ENCODE assay signal across 8 mouse cellular contexts in the genomic region with DNA sequence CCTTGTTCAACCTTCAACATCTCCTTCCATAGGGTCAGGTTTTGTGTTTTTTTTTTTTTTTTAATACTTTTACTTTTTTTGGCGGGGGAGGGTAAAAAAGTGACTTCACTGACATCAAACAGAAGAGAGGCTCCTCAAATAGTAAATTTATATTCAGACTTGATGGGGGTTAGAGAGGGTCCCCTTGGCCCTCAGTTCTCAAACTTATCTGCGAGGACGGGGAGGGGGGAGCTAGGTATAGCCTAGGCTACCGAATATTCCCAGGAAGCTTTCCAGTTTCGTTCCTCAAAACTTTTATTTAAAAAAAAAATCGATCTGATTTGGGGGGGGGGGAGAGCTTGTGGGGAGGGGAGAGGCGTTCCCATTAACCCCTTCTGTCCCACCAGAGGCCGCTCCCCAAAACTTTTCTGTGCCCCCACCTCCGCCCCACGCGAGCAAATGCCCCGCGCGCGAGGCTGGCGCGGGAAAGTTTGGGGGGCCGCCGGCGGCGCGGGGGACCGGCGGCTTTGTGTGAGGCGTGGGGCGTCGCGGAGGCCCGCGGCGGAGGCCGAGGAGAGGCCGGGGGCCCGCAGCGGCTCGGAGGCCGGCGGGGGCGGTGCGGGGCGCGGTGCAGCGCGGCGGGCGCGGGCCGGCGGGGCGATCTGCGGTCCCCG. TPM values are rescaled to one million over a fixed set of nuclear protein-coding genes. Genes with fewer than 3 reads are reported as not detected.
DNase-seq lines count a peak whose midpoint lies in the region; ATAC-seq and TF ChIP-seq lines count a peak whose summit lies in the region.

No protein-coding gene starts in this region.

- 1% methylated on average over 48 of the region's 52 CpGs for WGBS in intestine, embryonic 14.5 days
- 2% methylated on average over 35 of the region's 52 CpGs for WGBS in midbrain, postnatal 0 days

- H3K4me3 ChIP-seq in erythroblast, embryonic 14.5 days (replicated peaks): peak overlapping the region; percentile 24
- peak overlapping the region; percentile 59; the same call in 1 of the 2 replicates for H3K4me3 ChIP-seq in testis, adult 2 months (ENCODE audit: control insufficient read depth, low read depth, low read length)
- H3K4me3 ChIP-seq in intestine, embryonic 14.5 days (ENCODE audit: low read depth, low read length): peak overlapping the region; percentile 84
- H3K4me3 ChIP-seq in midbrain, postnatal 0 days (ENCODE audit: low read depth, low read length): peak overlapping the region; percentile 90

- H3K9me3 ChIP-seq in erythroblast, embryonic 14.5 days (ENCODE audit: control insufficient read depth, low read length): no peaks in the 10 kb centered on the region
- no peaks in the 10 kb centered on the region for H3K9me3 ChIP-seq in intestine, embryonic 14.5 days (ENCODE audit: control insufficient read depth, low read length)
- no peaks in the 10 kb centered on the region for H3K9me3 ChIP-seq in midbrain, postnatal 0 days (ENCODE audit: low read length)

- DNase-seq in testis, postnatal 14 days (ENCODE audit: low spot score): no peak
- peak; percentile 75 for DNase-seq in intestine, embryonic 14.5 days (ENCODE audit: low spot score)
- no peak for DNase-seq in midbrain, postnatal 0 days (ENCODE audit: low spot score)
- no peak for DNase-seq in left cerebral cortex, postnatal 25 days (ENCODE audit: low spot score in 2 of 2)
- no peak for DNase-seq in adrenal gland, postnatal 25 days

- no peaks in the 10 kb centered on the region for H3K36me3 ChIP-seq in erythroblast, embryonic 14.5 days (ENCODE audit: control insufficient read depth)
- H3K36me3 ChIP-seq in testis, adult 2 months (ENCODE audit: control insufficient read depth, insufficient read depth, low read length): no peaks in the 10 kb centered on the region
- H3K36me3 ChIP-seq in intestine, embryonic 14.5 days (ENCODE audit: control insufficient read depth, insufficient read depth, low read length): no peaks in the 10 kb centered on the region
- H3K36me3 ChIP-seq in midbrain, postnatal 0 days (ENCODE audit: insufficient read depth, low read length): no peaks in the 10 kb centered on the region

- intact Hi-C loops in left cerebral cortex, postnatal 25 days (cut with DNase I): loop anchor here (5.0 kb wide), 1 partner anchor 78 kb away; no protein-coding TSS in a partner anchor

- TF ChIP-seq POLR2A in testis, adult 2 months (IDR thresholded peaks at IDR 0.05; ENCODE audit: control insufficient read depth, low read depth, low read length): no peak

- ATAC-seq in erythroblast, adult 5-6 weeks (replicated peaks; ENCODE audit: low FRiP score, poor library complexity, severe bottlenecking): no peak
- ATAC-seq in intestine, embryonic 14.5 days (replicated peaks; ENCODE audit: low FRiP score, low TSS enrichment, low read depth): peak; percentile 52
- peak; percentile 42 for ATAC-seq in midbrain, postnatal 0 days (ENCODE audit: low FRiP score)

- H3K4me2 ChIP-seq in intestine, embryonic 14.5 days (ENCODE audit: low read length): peak overlapping the region; percentile 55
- peak overlapping the region; percentile 82 for H3K4me2 ChIP-seq in midbrain, postnatal 0 days (ENCODE audit: low read depth, low read length, poor library complexity, severe bottlenecking)

- no peak for TF ChIP-seq CTCF in testis, adult 2 months (IDR thresholded peaks at IDR 0.05; ENCODE audit: control insufficient read depth, insufficient read depth, insufficient replicate concordance, low read depth, low read length)
- TF ChIP-seq CTCF in midbrain, postnatal 0 days (IDR thresholded peaks at IDR 0.05): no peak

- peak overlapping the region; percentile 100 for H3K9ac ChIP-seq in intestine, embryonic 14.5 days (ENCODE audit: low read length)
- H3K9ac ChIP-seq in midbrain, postnatal 0 days (replicated peaks; ENCODE audit: low read length, poor library complexity, severe bottlenecking): peak overlapping the region; percentile 98

- no peaks in the 10 kb centered on the region for H3K4me1 ChIP-seq in erythroblast, embryonic 14.5 days (ENCODE audit: control insufficient read depth)
- peaks cover 2% of the 10 kb centered on the region; the same call in 1 of the 2 replicates for H3K4me1 ChIP-seq in testis, adult 2 months (ENCODE audit: control insufficient read depth, insufficient read depth, low read length)
- H3K4me1 ChIP-seq in intestine, embryonic 14.5 days (replicated peaks; ENCODE audit: control insufficient read depth, insufficient read depth, low read length): peaks cover 15% of the 10 kb centered on the region
- no peaks in the 10 kb centered on the region for H3K4me1 ChIP-seq in midbrain, postnatal 0 days (ENCODE audit: insufficient read depth, low read length)

- no peak overlapping the region for H3K27ac ChIP-seq in testis, adult 2 months (ENCODE audit: control insufficient read depth, insufficient read depth, low read depth, low read length)
- peak overlapping the region; percentile 88 for H3K27ac ChIP-seq in intestine, embryonic 14.5 days (ENCODE audit: low read depth)
- peak overlapping the region; percentile 85 for H3K27ac ChIP-seq in midbrain, postnatal 0 days (ENCODE audit: low read depth, low read length)

- H3K27me3 ChIP-seq in erythroblast, embryonic 14.5 days (ENCODE audit: control insufficient read depth): peaks cover 36% of the 10 kb centered on the region
- peaks cover 5% of the 10 kb centered on the region for H3K27me3 ChIP-seq in testis, adult 2 months (ENCODE audit: control insufficient read depth, insufficient read depth, low read length)
- H3K27me3 ChIP-seq in intestine, embryonic 14.5 days (replicated peaks; ENCODE audit: control insufficient read depth, insufficient read depth, low read length): no peaks in the 10 kb centered on the region
- H3K27me3 ChIP-seq in midbrain, postnatal 0 days (ENCODE audit: insufficient read depth, low read length): no peaks in the 10 kb centered on the region

RNA-seq across cellular contexts. Expression of a gene that starts 0.4 kb away (rescaled TPM):
- under 0.01 TPM in 1 of 2 replicates, not detected in the other for polyA plus RNA-seq in erythroblast, embryonic 14.5 days (2012)
- not detected in 2 replicates for total RNA-seq in erythroblast, adult 5-6 weeks (2015; ENCODE audit: low replicate concordance)
- total RNA-seq in erythroblast, adult 5-6 weeks (2017; ENCODE audit: low replicate concordance): not detected in 2 replicates
- 12.8 and 15.8 TPM in 2 replicates for polyA plus RNA-seq in testis, adult 2 months (2012; rRNA removed)
- 23.3 and 27.6 TPM in 2 replicates for polyA plus RNA-seq in intestine, embryonic 14.5 days (2014; fragmentation: Nextera tagmentation; extraction: Ambion mirVana)
- total RNA-seq in midbrain, postnatal 0 days (2014; rRNA removed): 32.4 and 36.6 TPM in 2 replicates
- polyA plus RNA-seq in midbrain, postnatal 0 days (2015; fragmentation: Nextera tagmentation; extraction: Ambion mirVana): 18.2 and 20.1 TPM in 2 replicates
- total RNA-seq in left cerebral cortex, postnatal 25 days (2021): 1 to 10 TPM; 6.3 to 7.3 TPM
- 5.6 and 10.3 TPM in 2 replicates for total RNA-seq in adrenal gland, postnatal 25 days (2021)

Comparison
In these comparisons a context has a peak if more than half of its experiments do, and no peak if none do; other contexts are left out.
1. H3K4me3 ChIP-seq: peak in every context shown above with its lines; median percentile 90 in midbrain, postnatal 0 days; 84 in intestine, embryonic 14.5 days; 59 in testis, adult 2 months; 24 in erythroblast, embryonic 14.5 days.